Mouse (Mus musculus) MEL (cell line): ENCODE results near the gene Traip. TPM values are rescaled to one million over a fixed set of nuclear protein-coding genes. Genes with fewer than 3 reads are reported as not detected.

ENCODE experiments used
- DNase-seq: peaks from one replicate; pipeline ENCODE4 v3.0.0; 2011; ENCODE audit warnings: low read depth, low spot score
- H3K27ac ChIP-seq: 2 replicates; pipeline ENCODE4 v1.5.1; 2012; ENCODE audit warnings: low read depth, mild to moderate bottlenecking, control low read depth, low read length, moderate library complexity; ENCODE audit not compliant: control insufficient read depth
- H3K27me3 ChIP-seq, 2 experiments: fragments of 150-350 bp in 1 of 2; sonication (generic) in 1 of 2; 2 replicates each; pipeline ENCODE4 v1.6.1; 2012; ENCODE audit warnings: low read length in 2 of 2, mild to moderate bottlenecking in 2 of 2, improper control_type of control experiment in 1 of 2, moderate library complexity in 1 of 2; ENCODE audit not compliant: insufficient read depth in 2 of 2, control insufficient read depth in 1 of 2
- H3K36me3 ChIP-seq, 2 experiments: 2 replicates each; pipeline ENCODE4 v1.6.1; 2012 to 2014; ENCODE audit warnings: low read length in 2 of 2, improper control_type of control experiment in 1 of 2, inconsistent platforms in 1 of 2, mild to moderate bottlenecking in 1 of 2; ENCODE audit not compliant: insufficient read depth in 2 of 2, control insufficient read depth in 1 of 2
- H3K4me1 ChIP-seq, 2 experiments: fragments of 150-350 bp in 1 of 2; sonication (generic) in 1 of 2; 2 replicates each; pipeline ENCODE4 v1.6.1; 2012; ENCODE audit warnings: low read length in 2 of 2, improper control_type of control experiment in 1 of 2, mild to moderate bottlenecking in 1 of 2; ENCODE audit not compliant: insufficient read depth in 2 of 2, control insufficient read depth in 1 of 2
- H3K4me3 ChIP-seq, 2 experiments: fragments of 150-350 bp in 1 of 2; sonication (generic) in 1 of 2; 2 replicates each; pipeline ENCODE4 v1.5.1; 2012; ENCODE audit warnings: low read depth in 2 of 2, low read length in 2 of 2, mild to moderate bottlenecking in 2 of 2, moderate library complexity in 2 of 2, control low read depth in 1 of 2, improper control_type of control experiment in 1 of 2; ENCODE audit not compliant: control insufficient read depth in 1 of 2, insufficient read depth in 1 of 2
- H3K79me2 ChIP-seq: 2 replicates; pipeline ENCODE4 v1.6.1; 2012; ENCODE audit warnings: mild to moderate bottlenecking, low read length, moderate library complexity; ENCODE audit not compliant: control insufficient read depth, poor library complexity, insufficient read depth
- H3K9ac ChIP-seq: 2 replicates; pipeline ENCODE4 v1.6.1; 2012; ENCODE audit warnings: low read depth, mild to moderate bottlenecking, control low read depth, low read length, moderate library complexity; ENCODE audit not compliant: control insufficient read depth, poor library complexity, severe bottlenecking
- H3K9me3 ChIP-seq: fragments of 150-350 bp; sonication (generic); replicated peaks from 2 replicates; pipeline ENCODE4 v1.6.1; 2012; ENCODE audit warnings: mild to moderate bottlenecking, low read length, improper control_type of control experiment, moderate library complexity; ENCODE audit not compliant: insufficient read depth
- CHD1 ChIP-seq: IDR thresholded peaks from 2 replicates; pipeline ENCODE4 v1.6.1; 2012; ENCODE audit warnings: low read depth, mild to moderate bottlenecking, inconsistent platforms, low read length, improper control_type of control experiment
- CHD2 ChIP-seq: IDR thresholded peaks from 2 replicates; pipeline ENCODE4 v1.6.1; 2011; ENCODE audit warnings: low read length, improper control_type of control experiment
- EP300 ChIP-seq, 2 experiments: IDR thresholded peaks; 2 replicates each; pipeline ENCODE4 v1.6.1; 2011; ENCODE audit warnings: improper control_type of control experiment in 2 of 2, low read length in 2 of 2, low read depth in 1 of 2, mild to moderate bottlenecking in 1 of 2
- ETS1 ChIP-seq: IDR thresholded peaks from 2 replicates; pipeline ENCODE4 v1.6.1; 2012; ENCODE audit warnings: low read depth, mild to moderate bottlenecking, inconsistent platforms, low read length, improper control_type of control experiment, moderate library complexity
- GATA1 ChIP-seq: IDR thresholded peaks from 2 replicates; pipeline ENCODE4 v1.6.1; 2011; ENCODE audit warnings: low read depth, low read length, improper control_type of control experiment
- HCFC1 ChIP-seq: IDR thresholded peaks from 2 replicates; pipeline ENCODE4 v1.6.1; 2012; ENCODE audit warnings: low read depth, mild to moderate bottlenecking, inconsistent platforms, low read length, improper control_type of control experiment, moderate library complexity
- KAT2A ChIP-seq: conservative IDR thresholded peaks from 2 replicates; pipeline ENCODE4 v1.6.1; 2012; ENCODE audit warnings: low read depth, low read length, improper control_type of control experiment, inconsistent platforms
- MAX ChIP-seq: IDR thresholded peaks from 2 replicates; pipeline ENCODE4 v1.6.1; 2011; ENCODE audit warnings: low read length, improper control_type of control experiment
- MAZ ChIP-seq: IDR thresholded peaks from 2 replicates; pipeline ENCODE4 v1.6.1; 2012; ENCODE audit warnings: low read depth, mild to moderate bottlenecking, inconsistent platforms, low read length, improper control_type of control experiment
- MXI1 ChIP-seq: IDR thresholded peaks from 2 replicates; pipeline ENCODE4 v1.6.1; 2011; ENCODE audit warnings: mild to moderate bottlenecking, low read depth, low read length, improper control_type of control experiment
- MYB ChIP-seq: IDR thresholded peaks from 2 replicates; pipeline ENCODE4 v1.6.1; 2011; ENCODE audit warnings: mild to moderate bottlenecking, low read depth, low read length, improper control_type of control experiment
- MYC ChIP-seq: IDR thresholded peaks from 2 replicates; pipeline ENCODE4 v1.6.1; 2011; ENCODE audit warnings: low read depth, mild to moderate bottlenecking, low read length, improper control_type of control experiment, moderate library complexity
- NELFE ChIP-seq: IDR thresholded peaks from 2 replicates; pipeline ENCODE4 v1.6.1; 2011; ENCODE audit warnings: low read depth, low read length, improper control_type of control experiment
- NRF1 ChIP-seq: IDR thresholded peaks from 2 replicates; pipeline ENCODE4 v1.6.1; 2014; ENCODE audit warnings: low read depth, mild to moderate bottlenecking, inconsistent platforms, low read length, improper control_type of control experiment, moderate library complexity; ENCODE audit not compliant: poor library complexity, insufficient read depth, severe bottlenecking
- POLR2A ChIP-seq, 2 experiments: IDR thresholded peaks; 2 replicates each; pipeline ENCODE4 v1.6.1; 2011 to 2012; ENCODE audit warnings: low read length in 2 of 2, mild to moderate bottlenecking in 2 of 2, control low read depth in 1 of 2, improper control_type of control experiment in 1 of 2, low read depth in 1 of 2, moderate library complexity in 1 of 2; ENCODE audit not compliant: control insufficient read depth in 1 of 2, insufficient read depth in 1 of 2, poor library complexity in 1 of 2
- POLR2AphosphoS2 ChIP-seq: IDR thresholded peaks from 2 replicates; pipeline ENCODE4 v1.6.1; 2011; ENCODE audit warnings: low read length, improper control_type of control experiment
- RCOR1 ChIP-seq: IDR thresholded peaks from 2 replicates; pipeline ENCODE4 v1.6.1; 2012; ENCODE audit warnings: low read depth, mild to moderate bottlenecking, inconsistent platforms, low read length, improper control_type of control experiment
- SIN3A ChIP-seq: IDR thresholded peaks from 2 replicates; pipeline ENCODE4 v1.6.1; 2012; ENCODE audit warnings: low read length, improper control_type of control experiment, inconsistent platforms
- SMC3 ChIP-seq: IDR thresholded peaks from 2 replicates; pipeline ENCODE4 v1.6.1; 2011; ENCODE audit warnings: low read depth, low read length, improper control_type of control experiment
- TAL1 ChIP-seq: IDR thresholded peaks from 2 replicates; pipeline ENCODE4 v1.6.1; 2012; ENCODE audit warnings: mild to moderate bottlenecking, inconsistent platforms, low read length, moderate library complexity, mixed read lengths
- TBP ChIP-seq: IDR thresholded peaks from 2 replicates; pipeline ENCODE4 v1.8.0; 2011; ENCODE audit warnings: low read depth, low read length, improper control_type of control experiment
- TCF12 ChIP-seq: IDR thresholded peaks from 2 replicates; pipeline ENCODE4 v1.6.1; 2014; ENCODE audit warnings: low read depth, mild to moderate bottlenecking, inconsistent platforms, low read length, improper control_type of control experiment, moderate library complexity
- ZKSCAN1 ChIP-seq: IDR thresholded peaks from 2 replicates; pipeline ENCODE4 v1.6.1; 2012; ENCODE audit warnings: low read depth, mild to moderate bottlenecking, inconsistent platforms, low read length, improper control_type of control experiment, moderate library complexity
- ZMIZ1 ChIP-seq: IDR thresholded peaks from 2 replicates; pipeline ENCODE4 v1.6.1; 2012; ENCODE audit warnings: low read depth, mild to moderate bottlenecking, inconsistent platforms, low read length, improper control_type of control experiment, moderate library complexity
- polyA plus RNA-seq, 2 experiments: library from polyadenylated mRNA; stranded (reverse) in 1 of 2; unstranded in 1 of 2; fragments of >175 nt in 1 of 2; fragments of >200 nt in 1 of 2; gene quantifications; 2 replicates each; pipeline versions ENCODE4 v1.2.1 to v1.2.4; 2012; ENCODE audit warnings: low replicate concordance in 2 of 2, low read depth in 1 of 2; ENCODE audit not compliant: insufficient read length in 2 of 2, insufficient read depth in 1 of 2, missing spikeins in 1 of 2
- total RNA-seq: library from RNA; depleted of rRNA; stranded (reverse); fragments of 300-350 nt; gene quantifications from 2 replicates; pipeline ENCODE4 v1.2.3, GENCODE M21; 2012

Traip gene
- total and polyA plus RNA-seq, 3 experiments, result 43.6 to 65.2 TPM; not detected in 1

DNA sequence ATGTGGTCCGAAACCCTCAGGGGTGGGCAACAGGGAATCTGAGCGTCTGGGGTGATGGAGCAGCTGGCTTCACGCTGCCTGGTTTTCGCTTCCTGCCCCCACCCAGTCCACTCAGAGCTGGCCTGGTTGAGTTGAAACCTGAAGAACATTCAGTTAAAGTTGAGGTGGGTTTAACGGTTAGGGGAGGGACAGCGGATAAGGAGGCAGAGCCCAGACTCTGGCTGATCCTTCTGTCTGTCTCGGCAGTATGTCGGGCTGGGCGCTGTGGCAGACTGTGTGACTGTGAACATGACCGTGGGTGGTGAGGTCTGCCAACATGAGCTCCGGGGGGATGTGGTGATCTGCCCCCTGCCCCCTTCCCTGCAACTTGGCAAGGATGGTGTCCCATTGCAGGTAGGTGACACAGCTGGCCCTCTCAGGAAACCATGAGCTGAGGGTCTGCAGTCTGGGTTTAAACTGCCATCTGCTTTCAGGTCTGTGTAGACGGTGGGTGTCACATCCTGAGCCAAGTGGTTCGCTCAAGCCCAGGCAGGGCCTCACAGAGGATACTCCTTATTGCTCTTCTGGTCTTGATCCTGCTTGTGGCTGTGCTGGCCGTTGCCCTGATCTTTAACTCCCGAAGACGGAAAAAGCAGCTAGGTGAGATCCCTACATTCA lies 35.0 kb upstream of the Traip start:
- Histone ChIP-seq H3K27me3 (no peaks in the 10 kb centered on the region), H3K27ac (peak overlapping the region; percentile 76)
- TF ChIP-seq NELFE (peak; percentile 94), RCOR1 (0 out of 2 replicates have a peak, but pooled peaks have one; percentile 21), SIN3A (peak; percentile 83), TBP (peak; percentile 83), KAT2A (no peak; the same call in 1 of the 2 replicates), TAL1 (no peak), ZMIZ1 (peak; percentile 90), ZKSCAN1 (no peak), ETS1 (peak; percentile 67), MAZ (peak; percentile 77; the same call in 1 of the 2 replicates), MYB (peak; percentile 98), HCFC1 (peak; percentile 61), MXI1 (peak; percentile 73), MYC (0 out of 2 replicates have a peak, but pooled peaks have one; percentile 30), MAX (peak; percentile 52; the same call in 1 of the 2 replicates), NRF1 (no peak), POLR2A (IDR thresholded peaks at IDR 0.05; ENCODE audit: control insufficient read depth in 1 of 2, insufficient read depth in 1 of 2, low read depth in 1 of 2, low read length in 2 of 2, poor library complexity in 1 of 2) (peak; percentile 73 to 94), EP300 (IDR thresholded peaks at IDR 0.05; ENCODE audit: low read depth in 1 of 2, low read length in 2 of 2) (peak; percentile 64 to 91), CHD1 (no peak; the same call in 1 of the 2 replicates), SMC3 (no peak), TCF12 (peak; percentile 79), POLR2AphosphoS2 (peak; percentile 91), GATA1 (peak; percentile 81), CHD2 (no peak)

More for the DNA sequence above, 35.0 kb upstream of the Traip start:
- Histone ChIP-seq H3K36me3 (peaks cover 5 to 18% of the 10 kb centered on the region in 2 experiments), H3K9ac (peak overlapping the region; percentile 78), H3K4me1 (peaks cover 7 to 28% of the 10 kb centered on the region in 2 experiments), H3K79me2 (peaks cover 14% of the 10 kb centered on the region), H3K9me3 (no peaks in the 10 kb centered on the region), H3K4me3 (peak overlapping the region; percentile 49 to 68)
- peak; percentile 81 for DNase-seq
